Comparison of ENCODE assay signal across 8 mouse cellular contexts in genomic region chr1:174501661-174502030, GRCm38 (mm10). TPM values are rescaled to one million over a fixed set of nuclear protein-coding genes. Genes with fewer than 3 reads are reported as not detected.
DNase-seq lines count a peak whose midpoint lies in the region; ATAC-seq and TF ChIP-seq lines count a peak whose summit lies in the region.

Gene Fmn2, plus strand, starts transcription at chr1:174501825.

- no peaks in the 10 kb centered on the region for H3K36me3 ChIP-seq in ES-Bruce4 (ENCODE audit: control insufficient read depth, insufficient read depth, low read length, poor library complexity, severe bottlenecking)
- H3K36me3 ChIP-seq in forebrain, embryonic 10.5 days (replicated peaks): no peaks in the 10 kb centered on the region
- H3K36me3 ChIP-seq in heart, embryonic 14.5 days (ENCODE audit: control insufficient read depth, insufficient read depth, low read length): no peaks in the 10 kb centered on the region
- no peaks in the 10 kb centered on the region for H3K36me3 ChIP-seq in lung, embryonic 16.5 days (ENCODE audit: control insufficient read depth, insufficient read depth, low read length)

- ATAC-seq in heart, embryonic 14.5 days (ENCODE audit: insufficient number of reproducible peaks, insufficient read depth, low FRiP score, low read depth): peak; percentile 75
- peak; percentile 96 for ATAC-seq in lung, embryonic 16.5 days (ENCODE audit: low read depth)

- H3K9me3 ChIP-seq in ES-Bruce4 (replicated peaks; ENCODE audit: control insufficient read depth, insufficient read depth, low read length, poor library complexity, severe bottlenecking): no peaks in the 10 kb centered on the region
- no peaks in the 10 kb centered on the region for H3K9me3 ChIP-seq in forebrain, embryonic 10.5 days
- no peaks in the 10 kb centered on the region for H3K9me3 ChIP-seq in heart, embryonic 14.5 days (ENCODE audit: control insufficient read depth, low read length)
- H3K9me3 ChIP-seq in lung, embryonic 16.5 days (ENCODE audit: control insufficient read depth, low read length): no peaks in the 10 kb centered on the region

- DNase-seq in brain, embryonic 14.5 days (ENCODE audit: low read depth): peak; percentile 96
- peak; percentile 88 for DNase-seq in forebrain, embryonic 10.5 days (ENCODE audit: extremely low spot score, low spot score)
- peak; percentile 82 for DNase-seq in layer of hippocampus, adult 9-11 months
- DNase-seq in ovary, postnatal 36 days (ENCODE audit: low spot score): peak; percentile 64
- peak; percentile 52 for DNase-seq in thymus, postnatal 4 days

- H3K4me2 ChIP-seq in heart, embryonic 14.5 days (ENCODE audit: low read length): peak within 1 kb of the TSS; percentile 99
- peak within 1 kb of the TSS; percentile 99 for H3K4me2 ChIP-seq in lung, embryonic 16.5 days (ENCODE audit: low read depth, low read length)

- no peak for TF ChIP-seq CTCF in ES-Bruce4 (IDR thresholded peaks at IDR 0.05; ENCODE audit: low read depth, low read length)
- no peak for TF ChIP-seq CTCF in brain, embryonic 14.5 days (IDR thresholded peaks at IDR 0.05; ENCODE audit: borderline replicate concordance, extremely low read depth, insufficient read depth, insufficient read length)

- peak within 1 kb of the TSS; percentile 79 for H3K9ac ChIP-seq in ES-Bruce4 (ENCODE audit: low read depth, poor library complexity, severe bottlenecking)
- peak within 1 kb of the TSS; percentile 68 for H3K9ac ChIP-seq in heart, embryonic 14.5 days (ENCODE audit: low read length)
- peak within 1 kb of the TSS; percentile 65 for H3K9ac ChIP-seq in lung, embryonic 16.5 days (ENCODE audit: low read length)

- peak within 1 kb of the TSS; percentile 73 for H3K4me3 ChIP-seq in ES-Bruce4 (ENCODE audit: low read depth, low read length)
- H3K4me3 ChIP-seq in forebrain, embryonic 10.5 days: peak within 1 kb of the TSS; percentile 80
- peak within 1 kb of the TSS; percentile 44 to 65 for H3K4me3 ChIP-seq in heart, embryonic 14.5 days (ENCODE audit: control insufficient read depth in 1 of 2, insufficient read depth in 1 of 2, low read depth in 1 of 2, low read length in 2 of 2)
- peak within 1 kb of the TSS; percentile 62 for H3K4me3 ChIP-seq in lung, embryonic 16.5 days (ENCODE audit: low read length)

- H3K27me3 ChIP-seq in ES-Bruce4 (ENCODE audit: control insufficient read depth, insufficient read depth, low read length, poor library complexity, severe bottlenecking): no peaks in the 10 kb centered on the region
- H3K27me3 ChIP-seq in forebrain, embryonic 10.5 days (ENCODE audit: poor library complexity, severe bottlenecking): peaks cover 16% of the 10 kb centered on the region
- H3K27me3 ChIP-seq in heart, embryonic 14.5 days (ENCODE audit: control insufficient read depth, insufficient read depth, low read length): peaks cover 17% of the 10 kb centered on the region
- H3K27me3 ChIP-seq in lung, embryonic 16.5 days (ENCODE audit: control insufficient read depth, insufficient read depth, low read depth, low read length): peaks cover 14% of the 10 kb centered on the region

- TF ChIP-seq EP300 in ES-Bruce4 (IDR thresholded peaks at IDR 0.05; ENCODE audit: insufficient read depth, low read depth, low read length): 0 out of 2 replicates have a peak, but pooled peaks have one; percentile 14

- peak; percentile 56 for TF ChIP-seq POLR2A in ES-Bruce4 (IDR thresholded peaks at IDR 0.05; ENCODE audit: insufficient read depth, low read length)
- TF ChIP-seq POLR2A in brain, embryonic 14.5 days (IDR thresholded peaks at IDR 0.05; ENCODE audit: borderline replicate concordance, extremely low read depth, insufficient read depth, insufficient read length, poor library complexity, severe bottlenecking): peak; percentile 97

- H3K4me1 ChIP-seq in ES-Bruce4 (ENCODE audit: control insufficient read depth, insufficient read depth, low read length): no peaks in the 10 kb centered on the region
- peaks cover 68% of the 10 kb centered on the region for H3K4me1 ChIP-seq in forebrain, embryonic 10.5 days
- H3K4me1 ChIP-seq in heart, embryonic 14.5 days (ENCODE audit: control insufficient read depth in 2 of 2, insufficient read depth in 2 of 2, low read length in 2 of 2): peaks cover 5 to 12% of the 10 kb centered on the region in 2 experiments
- H3K4me1 ChIP-seq in lung, embryonic 16.5 days (replicated peaks; ENCODE audit: control insufficient read depth, insufficient read depth, low read length): peaks cover 14% of the 10 kb centered on the region

- 0% methylated on average over 29 of the region's 29 CpGs for WGBS in forebrain, embryonic 10.5 days
- WGBS in heart, embryonic 14.5 days: under 1% methylated on average over 29 of the region's 29 CpGs
- WGBS in lung, embryonic 16.5 days: 0% methylated on average over 29 of the region's 29 CpGs

- H3K27ac ChIP-seq in ES-Bruce4 (ENCODE audit: insufficient read depth, low read length): no peak within 1 kb of the TSS
- H3K27ac ChIP-seq in forebrain, embryonic 10.5 days: peak within 1 kb of the TSS; percentile 96
- no peak within 1 kb of the TSS for H3K27ac ChIP-seq in heart, embryonic 14.5 days (replicated peaks in 1 of 2; ENCODE audit: control insufficient read depth in 1 of 2, insufficient read depth in 1 of 2, low read depth in 2 of 2, low read length in 2 of 2)
- H3K27ac ChIP-seq in lung, embryonic 16.5 days (ENCODE audit: low read length): no peak within 1 kb of the TSS

RNA-seq across cellular contexts. Expression of gene Fmn2, which starts in this region (rescaled TPM):
- polyA plus RNA-seq in ES-Bruce4 (2011; ENCODE audit: insufficient read depth, insufficient read length, low read depth, missing spikeins): 4.0 and 4.3 TPM in 2 replicates
- polyA plus RNA-seq in brain, embryonic 14.5 days (2012; rRNA removed): 14.0 and 18.3 TPM in 2 replicates
- 3.3 and 4.1 TPM in 2 replicates for polyA plus RNA-seq in forebrain, embryonic 10.5 days (2016; fragmentation: Nextera tagmentation; extraction: Ambion mirVana)
- polyA plus RNA-seq in heart, embryonic 14.5 days (2014; fragmentation: Nextera tagmentation; extraction: Ambion mirVana): 0.43 and 0.74 TPM in 2 replicates
- 0.19 and 0.45 TPM in 2 replicates for polyA plus RNA-seq in lung, embryonic 16.5 days (2015; fragmentation: Nextera tagmentation; extraction: Ambion mirVana)

Comparison
In these comparisons a context has a peak if more than half of its experiments do, and no peak if none do; other contexts are left out.
1. Peak in ATAC-seq, H3K4me3 ChIP-seq, H3K9ac ChIP-seq and H3K4me2 ChIP-seq in heart, embryonic 14.5 days; RNA of the gene not detected or under 1 TPM.
2. Peak in ATAC-seq, H3K4me3 ChIP-seq, H3K9ac ChIP-seq and H3K4me2 ChIP-seq in lung, embryonic 16.5 days; RNA of the gene not detected or under 1 TPM.